Mouse (Mus musculus) embryonic fibroblast, embryonic 13.5 days (primary cell): Measurements from ENCODE around the gene Ttyh3.

ENCODE experiments used
- CTCF ChIP-seq: IDR thresholded peaks from 2 replicates; pipeline ENCODE4 v1.5.1; 2011; ENCODE audit warnings: mild to moderate bottlenecking, control low read depth, low read length, moderate library complexity, borderline replicate concordance; ENCODE audit not compliant: insufficient read depth
- POLR2A ChIP-seq: IDR thresholded peaks from 2 replicates; pipeline ENCODE4 v1.6.1; 2011; ENCODE audit warnings: low read depth, mild to moderate bottlenecking, control low read depth, low read length, moderate library complexity

DNA sequence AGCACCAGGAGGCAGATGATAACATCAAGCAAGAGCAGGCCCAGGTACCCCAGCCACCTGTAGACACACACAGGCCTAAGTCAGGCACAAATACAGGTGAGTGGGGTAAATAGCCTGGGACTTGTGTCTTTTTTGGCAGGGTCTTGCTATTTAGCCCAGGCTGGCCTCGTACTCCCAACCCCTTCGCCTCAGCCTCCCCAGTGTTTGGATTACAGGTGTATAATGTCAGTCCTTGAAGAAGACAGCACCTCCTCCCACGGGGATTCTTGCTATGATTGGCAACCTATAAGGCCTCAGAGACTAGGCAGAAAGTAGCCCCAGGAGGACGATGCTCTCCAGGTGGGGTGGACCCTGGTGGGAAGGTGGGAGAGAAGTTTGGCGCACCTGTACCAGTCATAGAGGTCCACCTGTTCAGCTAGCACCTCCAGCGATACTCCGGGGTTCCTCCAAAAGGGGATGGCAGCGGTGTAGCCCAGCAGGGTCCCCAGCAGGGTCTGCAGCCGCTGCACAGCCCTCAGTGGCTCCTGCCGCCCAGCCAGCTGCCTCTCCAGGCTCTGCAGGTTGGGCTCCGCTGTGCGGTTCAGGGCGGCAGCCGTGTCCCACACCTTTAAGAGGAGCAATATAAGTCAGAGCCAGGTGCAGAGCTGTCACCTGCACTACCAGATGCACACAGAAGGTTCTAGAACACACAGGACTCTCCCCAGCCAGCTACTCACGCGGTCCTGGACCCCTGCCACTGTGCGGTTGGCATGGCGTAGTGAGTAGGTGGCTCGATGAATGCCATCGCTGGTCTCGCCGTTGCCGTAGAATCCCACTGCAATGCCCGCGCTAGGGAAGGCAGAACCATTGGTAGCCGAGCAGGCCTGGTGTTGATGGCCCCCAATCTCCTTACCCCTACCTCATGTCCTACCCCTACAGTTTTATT lies 13.8 kb downstream of the Ttyh3 start:
- TF ChIP-seq POLR2A (no peak), CTCF (no peak)
